Mouse (Mus musculus) lung, adult 2 months (tissue): ENCODE results near the gene Gm7694.

ENCODE experiments used
- CTCF ChIP-seq: fragments of 200-500 bp; IDR thresholded peaks from 2 replicates; pipeline ENCODE4 v1.5.1; 2011; ENCODE audit warnings: mild to moderate bottlenecking, low read length, control low read depth; ENCODE audit not compliant: insufficient read depth
- POLR2A ChIP-seq: fragments of 200-500 bp; IDR thresholded peaks from 2 replicates; pipeline ENCODE4 v1.6.1; 2011; ENCODE audit warnings: low read depth, mild to moderate bottlenecking, control low read depth, low read length, borderline replicate concordance; ENCODE audit errors: extremely low read depth

GRCm38 (mm10) chr1:170322046-170322445 lies 15.9 kb upstream of the Gm7694 start:
- TF ChIP-seq POLR2A (no peak), CTCF (no peak)
